Mouse (Mus musculus) CD4-positive helper T cell, adult 2 months (primary cell): ENCODE measurements at regions not wholly inside any gene's neighbourhood (a gene's known extent, or its start where the extent isn't known, plus 50 kb on each side); places are given as distances from the start of the nearest gene placed in this dataset.

Experiments used
- DNase-seq: peaks from one replicate; pipeline ENCODE4 v3.0.0-alpha.2; 2012; ENCODE audit warnings: low read depth, missing footprints, low spot score

- no peak for DNase-seq
Measured at GRCm38 (mm10) chr6:100476550-100477366, 189.5 kb upstream of the Rybp start.

- DNase-seq = no peak
Measured at GRCm38 (mm10) chr6:100475341-100475955, 188.2 kb upstream of the Rybp start.

GRCm38 (mm10) chr6:100474326-100474725, 187.0 kb upstream of the Rybp start:
- no peak for DNase-seq

- no peak for DNase-seq
Measured at GRCm38 (mm10) chr6:100470071-100470470, 182.8 kb upstream of the Rybp start.

- DNase-seq = no peak
Measured at GRCm38 (mm10) chr6:100462757-100463156, 175.5 kb upstream of the Rybp start.

GRCm38 (mm10) chr6:100453401-100453800, 166.1 kb upstream of the Rybp start:
- no peak for DNase-seq

- no peak for DNase-seq
Measured at GRCm38 (mm10) chr6:100452097-100453002, 165.1 kb upstream of the Rybp start.

- no peak for DNase-seq
Measured at GRCm38 (mm10) chr6:100450108-100450507, 162.8 kb upstream of the Rybp start.

- no peak for DNase-seq
Measured at GRCm38 (mm10) chr6:100449087-100449486, 161.8 kb upstream of the Rybp start.

GRCm38 (mm10) chr6:100447211-100447610, 159.9 kb upstream of the Rybp start:
- no peak for DNase-seq

GRCm38 (mm10) chr6:100446804-100447203, 159.5 kb upstream of the Rybp start:
- DNase-seq = no peak

GRCm38 (mm10) chr6:100439071-100439737, 151.9 kb upstream of the Rybp start:
- no peak for DNase-seq

- DNase-seq = peak; percentile 85
Measured at GRCm38 (mm10) chr6:100438511-100438991, 151.3 kb upstream of the Rybp start.

- no peak for DNase-seq
Measured at GRCm38 (mm10) chr6:100437980-100438379, 150.7 kb upstream of the Rybp start.

GRCm38 (mm10) chr6:100436507-100436906, 149.2 kb upstream of the Rybp start:
- no peak for DNase-seq

GRCm38 (mm10) chr6:100435222-100435621, 147.9 kb upstream of the Rybp start:
- no peak for DNase-seq

GRCm38 (mm10) chr6:100433534-100433867, 146.2 kb upstream of the Rybp start:
- no peak for DNase-seq

- DNase-seq = no peak
Measured at GRCm38 (mm10) chr6:100432688-100433533, 145.6 kb upstream of the Rybp start.

- no peak for DNase-seq
Measured at GRCm38 (mm10) chr6:100430286-100430685, 143.0 kb upstream of the Rybp start.

GRCm38 (mm10) chr6:100429511-100429910, 142.2 kb upstream of the Rybp start:
- DNase-seq = no peak

- DNase-seq = no peak
Measured at GRCm38 (mm10) chr6:100428759-100429158, 141.5 kb upstream of the Rybp start.
